Mouse (Mus musculus) myocyte (in vitro differentiated cells): ENCODE measurements at regions not wholly inside any gene's neighbourhood (a gene's known extent, or its start where the extent isn't known, plus 50 kb on each side); places are given as distances from the start of the nearest gene placed in this dataset.

Experiments
- CEBPB ChIP-seq: IDR thresholded peaks from 2 replicates; pipeline ENCODE4 v1.6.1; 2011; ENCODE audit warnings: mild to moderate bottlenecking, moderate library complexity; ENCODE audit not compliant: poor library complexity, insufficient read depth, severe bottlenecking
- E2F4 ChIP-seq: IDR thresholded peaks from one replicate; pipeline ENCODE4 v1.6.1; 2011; ENCODE audit warnings: mild to moderate bottlenecking, control low read depth, moderate library complexity; ENCODE audit not compliant: insufficient read depth
- MYOD1 ChIP-seq, 3 experiments: IDR thresholded peaks; one replicate each; pipeline ENCODE4 v1.6.1; 2011; ENCODE audit warnings: control low read depth in 2 of 3, low read depth in 2 of 3, mild to moderate bottlenecking in 2 of 3, moderate library complexity in 1 of 3; ENCODE audit not compliant: insufficient read length in 2 of 3, control insufficient read depth in 1 of 3
- POLR2A ChIP-seq: IDR thresholded peaks from one replicate; pipeline ENCODE4 v1.6.1; 2011; ENCODE audit warnings: low read depth, mild to moderate bottlenecking, control low read depth, moderate library complexity; ENCODE audit not compliant: insufficient read length
- POLR2AphosphoS2 ChIP-seq: IDR thresholded peaks from one replicate; pipeline ENCODE4 v1.6.1; 2011; ENCODE audit warnings: low read depth, control low read depth; ENCODE audit not compliant: insufficient read length
- TCF12 ChIP-seq: IDR thresholded peaks from one replicate; pipeline ENCODE4 v1.6.1; 2011; ENCODE audit warnings: mild to moderate bottlenecking, control low read depth; ENCODE audit not compliant: poor library complexity, insufficient read depth, severe bottlenecking
- USF1 ChIP-seq: IDR thresholded peaks from one replicate; pipeline ENCODE4 v1.6.1; 2011; ENCODE audit warnings: low read depth, mild to moderate bottlenecking, control low read depth, moderate library complexity

DNA sequence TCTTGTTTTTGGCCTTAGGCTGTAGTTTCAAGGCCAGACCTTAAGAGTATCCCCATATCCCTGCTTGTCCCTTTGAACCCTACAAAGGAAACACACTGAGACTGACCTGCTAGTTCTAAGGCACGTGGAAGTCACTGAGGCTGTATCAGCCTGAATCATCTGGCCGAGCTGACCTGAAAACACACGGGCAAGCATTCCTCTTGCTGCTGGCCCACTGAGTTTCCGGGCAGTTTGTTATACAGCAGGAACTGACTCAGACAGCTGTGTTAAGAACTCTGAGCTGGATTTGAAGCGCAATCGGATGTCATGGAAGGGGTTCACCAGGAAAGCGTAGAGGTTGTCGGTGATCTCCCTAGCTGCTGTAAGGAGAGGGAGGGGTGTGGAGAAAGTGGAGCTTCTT lies 75.9 kb upstream of the Zc3h12a start:
- no peak for TF ChIP-seq POLR2A
- TF ChIP-seq TCF12, result no peak
- no peak for TF ChIP-seq CEBPB
- TF ChIP-seq MYOD1 (IDR thresholded peaks at IDR 0.05; ENCODE audit: control insufficient read depth in 1 of 3, insufficient read length in 2 of 3, low read depth in 2 of 3), result no peak
- no peak for TF ChIP-seq USF1
- no peak for TF ChIP-seq E2F4
- no peak for TF ChIP-seq POLR2AphosphoS2
